Mouse (Mus musculus): ENCODE measurements around the gene Alg9. TPM values are rescaled to one million over a fixed set of nuclear protein-coding genes. Genes with fewer than 3 reads are reported as not detected.

The Alg9 gene
- polyA plus RNA-seq, 1 experiment, result 17.6 TPM

DNA sequence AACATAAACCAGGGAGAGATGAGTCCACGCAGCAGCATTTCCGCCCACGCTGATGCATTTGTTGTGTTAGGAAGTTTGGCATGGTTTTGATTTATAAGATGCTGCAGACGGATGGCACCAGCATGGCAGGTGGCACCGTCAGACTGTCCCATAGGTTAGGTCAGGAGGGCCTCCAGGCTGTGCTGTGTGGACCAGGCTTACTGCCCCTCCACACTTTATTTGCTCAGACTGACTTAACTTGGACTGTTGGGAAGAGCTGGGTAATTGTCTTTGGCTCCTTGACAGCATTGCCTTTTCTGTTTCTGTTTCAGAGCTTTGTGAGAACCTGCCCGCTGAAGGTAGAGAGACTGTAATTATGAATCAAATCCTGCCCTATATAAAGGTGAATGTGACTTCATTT lies 92.2 kb downstream of the Alg9 start:
- peaks cover 45% of the 10 kb centered on the region for H3K36me3 ChIP-seq (ENCODE audit: control insufficient read depth, insufficient read depth, low read length)
- H3K4me3 ChIP-seq (ENCODE audit: low read depth, low read length), result no peak overlapping the region
- TF ChIP-seq CTCF (IDR thresholded peaks at IDR 0.05; ENCODE audit: extremely low read depth, insufficient read length, insufficient replicate concordance, low read depth, low read length) (no peak), POLR2A (IDR thresholded peaks at IDR 0.05; ENCODE audit: low read depth, low read length) (no peak)
- 91% methylated on average over 6 of the region's 6 CpGs for WGBS
- no peak overlapping the region for H3K27ac ChIP-seq (ENCODE audit: insufficient read depth, low read depth, low read length)
- no peaks in the 10 kb centered on the region for H3K4me1 ChIP-seq (ENCODE audit: control insufficient read depth, insufficient read depth, insufficient read length, low read length)
- H3K27me3 ChIP-seq (ENCODE audit: control insufficient read depth, insufficient read depth, low read length), result no peaks in the 10 kb centered on the region

DNA sequence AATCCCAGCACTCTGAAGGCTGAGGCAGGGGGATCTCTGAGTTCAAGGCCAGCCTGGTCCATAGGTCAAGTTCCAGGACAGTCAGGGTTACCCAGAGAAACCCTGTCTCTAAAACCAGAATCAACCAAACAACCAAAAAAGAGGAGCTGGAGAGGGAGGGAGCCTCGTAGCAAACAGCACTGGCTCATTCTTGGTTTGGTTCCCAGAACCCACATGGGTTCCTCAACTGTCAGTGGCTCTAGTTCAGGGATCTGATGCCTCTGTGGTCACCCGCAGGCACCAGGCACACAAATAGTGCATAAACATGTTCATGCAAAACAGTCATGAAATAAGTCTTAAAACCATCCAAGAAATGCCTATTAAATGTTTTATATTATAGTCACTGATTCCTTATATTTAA lies 93.4 kb downstream of the Alg9 start:
- TF ChIP-seq CTCF (IDR thresholded peaks at IDR 0.05; ENCODE audit: extremely low read depth, insufficient read length, insufficient replicate concordance, low read depth, low read length) (no peak), POLR2A (IDR thresholded peaks at IDR 0.05; ENCODE audit: low read depth, low read length) (no peak)
- H3K36me3 ChIP-seq (ENCODE audit: control insufficient read depth, insufficient read depth, low read length), result peaks cover 37% of the 10 kb centered on the region
- WGBS, result 86% methylated on average over 2 of the region's 2 CpGs
- H3K27me3 ChIP-seq (ENCODE audit: control insufficient read depth, insufficient read depth, low read length), result no peaks in the 10 kb centered on the region
- no peak overlapping the region for H3K27ac ChIP-seq (ENCODE audit: insufficient read depth, low read depth, low read length)
- H3K4me1 ChIP-seq (ENCODE audit: control insufficient read depth, insufficient read depth, insufficient read length, low read length), result no peaks in the 10 kb centered on the region
- no peak overlapping the region for H3K4me3 ChIP-seq (ENCODE audit: low read depth, low read length)

DNA sequence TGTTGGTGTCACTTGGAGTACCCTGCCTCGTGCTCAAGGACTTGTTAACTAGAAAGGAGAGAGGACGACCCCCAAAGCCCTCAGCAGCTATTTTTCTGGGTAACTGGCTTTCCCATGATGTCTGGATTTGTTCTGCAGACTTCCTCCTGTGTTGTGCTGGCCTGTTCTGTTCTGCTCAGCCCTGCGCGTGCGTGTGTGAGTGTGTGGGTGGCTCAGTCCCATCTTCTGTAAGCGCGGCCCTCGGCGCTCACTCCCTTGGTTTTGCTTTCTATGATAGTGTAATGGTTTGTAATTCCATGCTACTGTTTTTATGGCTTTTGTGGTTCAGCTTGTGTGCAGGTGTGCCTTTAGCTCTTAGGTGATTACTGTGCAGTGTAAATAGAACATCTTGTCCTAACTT lies 98.4 kb downstream of the Alg9 start:
- Histone ChIP-seq H3K27ac (ENCODE audit: insufficient read depth, low read depth, low read length) (no peak overlapping the region), H3K4me3 (ENCODE audit: low read depth, low read length) (no peak overlapping the region), H3K4me1 (ENCODE audit: control insufficient read depth, insufficient read depth, insufficient read length, low read length) (0 out of 2 replicates have a peak, but pooled peaks cover 2% of the 10 kb centered on the region), H3K36me3 (ENCODE audit: control insufficient read depth, insufficient read depth, low read length) (peaks cover 25% of the 10 kb centered on the region), H3K27me3 (ENCODE audit: control insufficient read depth, insufficient read depth, low read length) (no peaks in the 10 kb centered on the region)
- 68% methylated on average over 9 of the region's 9 CpGs for WGBS
- no peak for TF ChIP-seq CTCF (IDR thresholded peaks at IDR 0.05; ENCODE audit: extremely low read depth, insufficient read length, insufficient replicate concordance, low read depth, low read length)
- no peak for TF ChIP-seq POLR2A (IDR thresholded peaks at IDR 0.05; ENCODE audit: low read depth, low read length)

DNA sequence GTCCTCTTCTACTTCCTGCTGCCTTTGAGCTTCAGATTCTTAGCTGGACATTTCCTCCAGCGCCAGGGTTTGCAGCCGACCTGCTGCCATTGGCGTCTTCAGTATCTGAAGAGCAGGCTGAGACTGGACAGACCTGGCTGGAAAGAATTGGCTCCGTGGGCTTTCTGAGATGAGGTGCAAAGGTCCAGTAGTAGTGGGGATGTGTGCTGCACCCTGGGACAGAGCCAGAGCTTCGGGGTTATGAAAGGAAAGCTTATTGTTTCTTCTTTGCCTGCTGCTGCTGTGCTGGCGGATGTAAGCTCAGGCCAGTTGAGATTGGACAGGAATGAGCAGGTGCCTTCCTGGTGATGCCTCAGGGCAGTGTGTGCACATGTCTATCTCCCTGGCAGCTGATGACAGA lies 99.2 kb downstream of the Alg9 start:
- 54% methylated on average over 6 of the region's 6 CpGs for WGBS
- H3K4me1 ChIP-seq (ENCODE audit: control insufficient read depth, insufficient read depth, insufficient read length, low read length), result 0 out of 2 replicates have a peak, but pooled peaks cover 2% of the 10 kb centered on the region
- H3K4me3 ChIP-seq (ENCODE audit: low read depth, low read length), result no peak overlapping the region
- TF ChIP-seq POLR2A (IDR thresholded peaks at IDR 0.05; ENCODE audit: low read depth, low read length) (no peak), CTCF (IDR thresholded peaks at IDR 0.05; ENCODE audit: extremely low read depth, insufficient read length, insufficient replicate concordance, low read depth, low read length) (no peak)
- no peaks in the 10 kb centered on the region for H3K27me3 ChIP-seq (ENCODE audit: control insufficient read depth, insufficient read depth, low read length)
- H3K36me3 ChIP-seq (ENCODE audit: control insufficient read depth, insufficient read depth, low read length), result peaks cover 22% of the 10 kb centered on the region
- no peak overlapping the region for H3K27ac ChIP-seq (ENCODE audit: insufficient read depth, low read depth, low read length)

DNA sequence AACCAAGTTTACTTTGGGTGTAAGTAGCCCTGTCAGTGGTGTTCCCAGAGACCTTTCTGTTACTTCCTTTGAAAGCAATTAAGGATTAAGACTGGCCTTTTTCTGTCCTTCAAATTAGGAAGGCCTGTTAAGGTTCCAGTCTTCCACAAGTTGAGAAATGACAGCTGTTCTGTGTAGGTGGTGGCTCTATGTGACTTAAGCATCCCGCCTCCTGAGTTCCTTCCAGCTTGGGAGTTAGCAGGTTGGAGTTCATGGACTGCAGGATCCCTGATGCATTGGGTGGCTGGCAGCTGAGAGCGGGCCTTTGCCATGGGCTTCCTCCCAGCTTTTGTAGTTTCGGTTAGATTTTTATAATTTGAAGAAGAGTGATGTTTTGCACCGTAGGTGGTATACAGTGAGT lies 100.7 kb downstream of the Alg9 start:
- 98% methylated on average over 4 of the region's 4 CpGs for WGBS
- Histone ChIP-seq H3K4me1 (ENCODE audit: control insufficient read depth, insufficient read depth, insufficient read length, low read length) (0 out of 2 replicates have a peak, but pooled peaks cover 2% of the 10 kb centered on the region), H3K27me3 (ENCODE audit: control insufficient read depth, insufficient read depth, low read length) (no peaks in the 10 kb centered on the region), H3K4me3 (ENCODE audit: low read depth, low read length) (no peak overlapping the region), H3K27ac (ENCODE audit: insufficient read depth, low read depth, low read length) (no peak overlapping the region), H3K36me3 (ENCODE audit: control insufficient read depth, insufficient read depth, low read length) (peaks cover 33% of the 10 kb centered on the region)
- no peak for TF ChIP-seq POLR2A (IDR thresholded peaks at IDR 0.05; ENCODE audit: low read depth, low read length)
- TF ChIP-seq CTCF (IDR thresholded peaks at IDR 0.05; ENCODE audit: extremely low read depth, insufficient read length, insufficient replicate concordance, low read depth, low read length), result no peak

DNA sequence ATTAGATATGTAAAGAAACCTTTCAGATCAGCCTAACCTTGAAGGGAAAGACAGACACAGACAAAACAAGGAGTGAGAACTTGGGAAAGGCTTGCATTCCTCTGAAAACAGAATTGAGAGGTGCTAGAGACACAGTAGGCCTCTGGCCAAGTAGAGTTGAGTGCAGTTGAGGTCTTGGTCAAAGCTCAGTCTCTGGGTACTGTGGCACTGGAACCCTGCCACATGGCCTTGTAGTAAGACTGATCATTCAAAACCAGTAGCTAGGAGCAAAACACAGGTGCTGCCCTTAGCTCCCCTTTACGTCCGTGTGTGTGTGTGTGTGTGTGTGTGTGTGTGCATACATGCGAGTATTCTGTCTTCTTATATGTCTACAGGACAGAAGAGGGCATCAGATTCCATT lies 101.5 kb downstream of the Alg9 start:
- Histone ChIP-seq H3K36me3 (ENCODE audit: control insufficient read depth, insufficient read depth, low read length) (peaks cover 28% of the 10 kb centered on the region), H3K4me3 (ENCODE audit: low read depth, low read length) (no peak overlapping the region), H3K4me1 (ENCODE audit: control insufficient read depth, insufficient read depth, insufficient read length, low read length) (0 out of 2 replicates have a peak, but pooled peaks cover 2% of the 10 kb centered on the region), H3K27me3 (ENCODE audit: control insufficient read depth, insufficient read depth, low read length) (no peaks in the 10 kb centered on the region), H3K27ac (ENCODE audit: insufficient read depth, low read depth, low read length) (no peak overlapping the region)
- 54% methylated on average over 3 of the region's 3 CpGs for WGBS
- TF ChIP-seq CTCF (IDR thresholded peaks at IDR 0.05; ENCODE audit: extremely low read depth, insufficient read length, insufficient replicate concordance, low read depth, low read length) (no peak), POLR2A (IDR thresholded peaks at IDR 0.05; ENCODE audit: low read depth, low read length) (no peak)

DNA sequence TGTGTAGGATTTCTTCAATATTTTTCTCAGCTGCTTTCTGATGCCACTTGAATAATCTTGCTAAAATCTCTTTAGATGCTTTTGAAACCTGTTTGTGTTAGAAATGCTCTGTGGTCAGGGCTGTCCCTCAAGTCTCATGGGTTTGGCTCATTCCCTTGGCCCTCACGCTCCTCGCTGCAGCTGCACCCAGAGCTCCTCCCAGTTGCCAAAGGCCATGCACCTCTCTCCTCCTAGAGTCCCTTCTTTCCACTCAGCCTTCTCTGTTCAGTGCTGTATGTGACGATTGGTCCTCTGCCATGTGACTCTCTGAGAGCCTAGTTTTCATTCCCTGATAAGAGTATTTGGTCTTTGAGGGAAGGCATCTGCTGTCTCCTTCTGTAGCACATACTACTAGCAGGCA lies 102.6 kb downstream of the Alg9 start:
- Histone ChIP-seq H3K4me1 (ENCODE audit: control insufficient read depth, insufficient read depth, insufficient read length, low read length) (0 out of 2 replicates have a peak, but pooled peaks cover 2% of the 10 kb centered on the region), H3K27ac (ENCODE audit: insufficient read depth, low read depth, low read length) (no peak overlapping the region), H3K36me3 (ENCODE audit: control insufficient read depth, insufficient read depth, low read length) (peaks cover 27% of the 10 kb centered on the region), H3K4me3 (ENCODE audit: low read depth, low read length) (no peak overlapping the region), H3K27me3 (ENCODE audit: control insufficient read depth, insufficient read depth, low read length) (no peaks in the 10 kb centered on the region)
- TF ChIP-seq POLR2A (IDR thresholded peaks at IDR 0.05; ENCODE audit: low read depth, low read length) (no peak), CTCF (IDR thresholded peaks at IDR 0.05; ENCODE audit: extremely low read depth, insufficient read length, insufficient replicate concordance, low read depth, low read length) (no peak)
- WGBS, result 25% methylated on average over 3 of the region's 3 CpGs
